Mouse (Mus musculus) stomach, postnatal 0 days (tissue): ENCODE measurements at regions not wholly inside any gene's neighbourhood (a gene's known extent, or its start where the extent isn't known, plus 50 kb on each side); places are given as distances from the start of the nearest gene placed in this dataset.

Experiments used
- ATAC-seq: fragments of 200-750 bp; cut with Nextera tagmentation; 2 replicates; pipeline ENCODE4 v1.8.0; 2017; ENCODE audit not compliant: low FRiP score, low TSS enrichment
- DNase-seq: peaks from one replicate; pipeline ENCODE4 v3.0.0-alpha.2; 2016; ENCODE audit warnings: low spot score
- H3K27ac ChIP-seq: fragments of 300-500 bp; sonication (generic); replicated peaks from 2 replicates; pipeline ENCODE4 v1.5.1; 2014; ENCODE audit warnings: mild to moderate bottlenecking, control low read depth
- H3K27me3 ChIP-seq: fragments of 300-500 bp; sonication (generic); 2 replicates; pipeline ENCODE4 v1.6.1; 2014; ENCODE audit warnings: low read length; ENCODE audit not compliant: control insufficient read depth, insufficient read depth
- H3K36me3 ChIP-seq: fragments of 300-500 bp; sonication (generic); 2 replicates; pipeline ENCODE4 v1.6.1; 2014; ENCODE audit warnings: low read length, mixed read lengths; ENCODE audit not compliant: control insufficient read depth, insufficient read depth
- H3K4me1 ChIP-seq: fragments of 300-500 bp; sonication (generic); replicated peaks from 2 replicates; pipeline ENCODE4 v1.6.1; 2014; ENCODE audit warnings: antibody characterized with exemption; ENCODE audit not compliant: control insufficient read depth, insufficient read depth
- H3K4me2 ChIP-seq: fragments of 300-500 bp; sonication (generic); replicated peaks from 2 replicates; pipeline ENCODE4 v1.6.1; 2014; ENCODE audit warnings: low read depth, mild to moderate bottlenecking, control low read depth, moderate library complexity
- H3K4me3 ChIP-seq: fragments of 300-500 bp; sonication (generic); 2 replicates; pipeline ENCODE4 v1.5.1; 2014; ENCODE audit warnings: low read depth, low read length, control low read depth
- H3K9ac ChIP-seq: fragments of 300-500 bp; sonication (generic); 2 replicates; pipeline ENCODE4 v1.6.1; 2014; ENCODE audit warnings: mild to moderate bottlenecking, low read length, control low read depth, mixed read lengths
- H3K9me3 ChIP-seq: fragments of 300-500 bp; sonication (generic); 2 replicates; pipeline ENCODE4 v1.6.1; 2016; ENCODE audit warnings: low read length; ENCODE audit not compliant: control insufficient read depth
- CTCF ChIP-seq: IDR thresholded peaks from 2 replicates; pipeline ENCODE4 v1.5.1; 2016; ENCODE audit warnings: antibody characterized with exemption, low read depth, mild to moderate bottlenecking, moderate library complexity
- EP300 ChIP-seq: optimal IDR thresholded peaks from 2 replicates; pipeline ENCODE3; 2016; ENCODE audit warnings: antibody characterized with exemption
- WGBS: fragments of 180-500 bp; shearing (Covaris S2); extraction: QIAGEN DNeasy Blood & Tissue Kit; methylation state at CpG from one replicate; pipeline ENCODE4 v1.1.7; 2014; 5-methylcytosine and 5-hydroxymethylcytosine counted together

DNA sequence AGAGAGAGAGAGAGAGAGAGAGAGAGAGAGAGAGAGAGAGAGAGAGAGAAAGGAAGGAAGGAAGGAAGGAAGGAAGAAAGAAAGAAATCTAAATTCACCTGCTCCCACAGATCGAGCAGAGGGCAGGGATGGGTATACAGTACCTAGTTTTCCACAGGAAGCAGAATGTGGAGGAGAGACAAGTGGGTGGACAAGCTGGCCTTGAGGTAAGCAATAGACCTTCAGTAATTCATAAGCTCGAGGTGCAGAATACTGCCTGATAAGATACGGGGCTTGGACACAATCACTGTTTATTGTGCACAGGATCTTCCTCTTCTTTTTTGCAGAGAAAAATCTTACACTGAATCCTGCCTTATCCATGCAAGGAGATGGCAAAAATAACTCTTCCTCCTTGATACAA is 120.2 kb downstream of the Gm10260 start:
- H3K9ac ChIP-seq = no peak overlapping the region
- DNase-seq (no peak), ATAC-seq (no peak)
- TF ChIP-seq CTCF (no peak), EP300 (no peak)
- no peak overlapping the region for H3K27ac ChIP-seq
- H3K4me3 ChIP-seq = no peak overlapping the region
- H3K36me3 ChIP-seq = no peaks in the 10 kb centered on the region
- WGBS = 53% methylated on average over 3 of the region's 3 CpGs
- H3K4me1 ChIP-seq = no peaks in the 10 kb centered on the region
- H3K27me3 ChIP-seq = no peaks in the 10 kb centered on the region
- no peak overlapping the region for H3K4me2 ChIP-seq
- H3K9me3 ChIP-seq = no peaks in the 10 kb centered on the region

DNA sequence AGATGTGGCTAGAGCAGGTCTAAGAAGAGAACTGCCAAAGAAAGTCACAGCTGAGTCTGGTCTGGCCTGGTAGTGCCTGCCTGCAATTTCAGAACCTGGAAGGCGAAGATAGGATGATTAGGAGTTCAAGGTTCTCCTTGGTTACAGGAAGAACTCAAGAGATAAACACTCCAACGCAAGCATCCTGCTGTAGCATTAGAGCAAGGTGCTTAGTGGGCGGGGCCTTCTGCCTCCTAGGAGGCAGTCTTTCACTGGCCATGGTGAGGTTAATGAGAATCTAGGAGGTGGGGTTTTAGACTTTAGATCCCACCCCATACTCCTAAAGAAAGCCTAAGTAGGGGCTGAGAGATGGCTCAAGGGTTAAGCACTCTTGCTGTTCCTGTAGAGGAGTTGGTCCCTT is 120.8 kb downstream of the Gm10260 start:
- TF ChIP-seq CTCF (no peak), EP300 (no peak)
- ATAC-seq = no peak
- Histone ChIP-seq H3K36me3 (no peaks in the 10 kb centered on the region), H3K27me3 (no peaks in the 10 kb centered on the region), H3K4me1 (no peaks in the 10 kb centered on the region), H3K4me2 (no peak overlapping the region), H3K9ac (no peak overlapping the region), H3K27ac (no peak overlapping the region), H3K9me3 (no peaks in the 10 kb centered on the region), H3K4me3 (no peak overlapping the region)
- no peak for DNase-seq
- WGBS = 65% methylated on average over 3 of the region's 3 CpGs

DNA sequence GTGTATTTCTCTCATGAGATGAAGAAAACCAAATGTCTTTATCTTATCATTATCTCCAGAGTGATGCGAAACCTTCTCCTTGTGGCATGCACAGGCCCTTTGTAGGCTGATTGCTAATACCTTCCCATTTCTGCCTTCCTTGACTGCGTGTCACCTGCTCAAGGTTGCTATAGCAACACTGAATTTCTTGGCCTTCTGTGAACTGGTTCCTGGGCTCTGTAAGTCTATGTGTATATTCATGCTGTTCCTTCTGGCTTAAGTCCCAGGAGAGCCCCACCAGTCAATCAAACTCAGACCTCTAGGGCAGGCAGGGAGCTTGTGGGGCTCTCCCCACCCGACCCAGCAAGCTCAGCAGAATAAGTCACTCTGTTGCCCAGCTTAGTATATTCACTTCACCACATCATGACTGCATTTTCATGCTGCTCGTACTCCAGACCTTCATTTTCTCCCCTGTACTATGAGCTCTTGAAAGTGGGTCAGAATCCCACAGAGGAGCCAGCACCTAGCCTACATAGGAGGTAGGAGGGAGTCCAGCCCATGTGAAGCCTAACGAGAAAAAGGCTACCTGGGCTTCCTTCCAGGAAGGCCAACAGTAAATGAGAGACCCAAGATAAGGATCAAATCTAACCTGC is 121.9 kb downstream of the Gm10260 start:
- WGBS = 59% methylated on average over 5 of the region's 5 CpGs
- no peak overlapping the region for H3K27ac ChIP-seq
- no peaks in the 10 kb centered on the region for H3K4me1 ChIP-seq
- H3K9ac ChIP-seq = no peak overlapping the region
- DNase-seq = peak; percentile 11
- ATAC-seq = peak; percentile 38; the same call in 1 of the 2 replicates
- no peak overlapping the region for H3K4me3 ChIP-seq
- no peaks in the 10 kb centered on the region for H3K9me3 ChIP-seq
- H3K36me3 ChIP-seq = no peaks in the 10 kb centered on the region
- H3K4me2 ChIP-seq = no peak overlapping the region
- no peaks in the 10 kb centered on the region for H3K27me3 ChIP-seq
- no peak for TF ChIP-seq EP300
- no peak for TF ChIP-seq CTCF

DNA sequence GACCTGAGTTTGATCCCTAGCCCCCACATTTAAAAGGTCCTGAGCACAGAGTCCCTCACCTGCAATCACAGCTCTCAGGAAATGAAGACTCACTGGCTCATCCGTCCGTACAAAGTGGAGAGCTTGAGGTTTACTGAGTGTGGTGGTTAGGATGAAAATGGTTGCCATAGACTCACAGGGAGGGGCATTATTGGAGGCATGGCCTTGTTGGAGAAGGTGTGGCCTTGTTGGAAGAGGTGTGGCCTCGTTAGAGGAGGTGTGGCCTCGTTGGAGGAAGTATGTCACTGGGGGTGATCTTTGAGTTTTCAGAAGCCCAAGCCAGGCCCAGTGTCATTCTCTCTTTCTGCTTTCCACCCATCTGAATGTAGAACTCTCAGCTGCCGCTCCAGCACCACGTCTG is 122.9 kb downstream of the Gm10260 start:
- 89% methylated on average over 6 of the region's 6 CpGs for WGBS
- TF ChIP-seq EP300 (no peak), CTCF (no peak)
- H3K4me3 ChIP-seq = no peak overlapping the region
- H3K9me3 ChIP-seq = no peaks in the 10 kb centered on the region
- ATAC-seq (no peak), DNase-seq (no peak)
- H3K36me3 ChIP-seq = no peaks in the 10 kb centered on the region
- no peak overlapping the region for H3K4me2 ChIP-seq
- H3K27ac ChIP-seq = no peak overlapping the region
- no peak overlapping the region for H3K9ac ChIP-seq
- H3K4me1 ChIP-seq = no peaks in the 10 kb centered on the region
- H3K27me3 ChIP-seq = no peaks in the 10 kb centered on the region

DNA sequence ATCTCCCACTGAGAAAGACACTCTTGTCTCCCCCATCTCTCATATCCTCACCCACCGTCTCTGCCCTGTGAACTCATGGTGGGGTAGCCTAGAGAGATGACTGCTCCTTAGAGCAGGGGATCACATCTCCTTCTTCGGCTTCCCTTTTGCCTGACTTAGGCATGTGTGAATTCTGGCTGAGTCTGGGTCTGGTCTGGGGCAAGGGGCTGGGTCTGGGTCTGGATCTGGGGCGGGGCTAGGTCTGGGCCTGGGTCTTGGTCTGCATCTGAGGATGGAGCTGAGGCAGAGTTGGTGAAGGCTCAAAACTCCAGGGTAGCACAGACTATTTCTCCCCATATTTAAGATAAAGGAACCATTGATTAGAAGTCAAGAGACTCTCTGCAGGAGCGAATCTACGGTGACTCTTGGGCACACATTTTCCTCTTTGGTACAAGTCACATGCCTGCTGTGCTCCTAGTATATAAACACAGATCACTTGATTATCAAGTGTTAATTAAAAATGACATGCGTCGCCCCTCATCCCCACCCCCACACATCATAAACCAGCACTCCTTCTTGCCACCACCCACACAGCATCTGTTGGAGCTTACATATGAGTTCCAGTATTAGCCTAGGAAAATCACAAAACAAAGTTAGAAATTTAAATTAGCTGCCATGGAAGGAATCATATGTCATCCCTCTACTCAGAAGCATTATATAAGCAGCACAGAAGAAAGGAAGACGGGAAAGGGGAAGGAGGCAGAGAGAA is 126.2 kb downstream of the Gm10260 start:
- DNase-seq = no peak
- 79% methylated on average over 8 of the region's 8 CpGs for WGBS
- H3K27me3 ChIP-seq = no peaks in the 10 kb centered on the region

DNA sequence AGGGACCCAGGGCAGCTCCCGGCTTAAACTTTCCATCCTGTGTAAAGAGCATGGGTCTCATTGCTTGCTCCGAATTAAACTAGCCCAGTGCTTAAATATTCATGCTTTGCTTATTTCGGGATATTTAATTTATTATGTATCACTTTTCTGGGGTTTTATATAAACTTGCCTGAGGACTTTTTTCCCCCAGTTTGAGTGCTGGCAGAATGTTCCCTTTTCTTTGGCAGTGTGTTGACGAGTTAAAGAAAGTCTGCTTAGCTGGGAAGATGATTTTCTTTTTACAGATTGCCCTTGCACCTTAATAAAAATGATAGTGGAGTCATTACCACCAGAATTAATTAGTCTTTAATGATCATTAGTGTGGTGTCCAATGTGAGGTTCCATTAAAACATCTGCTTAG is 126.9 kb downstream of the Gm10260 start:
- no peak overlapping the region for H3K27ac ChIP-seq
- no peaks in the 10 kb centered on the region for H3K9me3 ChIP-seq
- no peaks in the 10 kb centered on the region for H3K36me3 ChIP-seq
- no peaks in the 10 kb centered on the region for H3K4me1 ChIP-seq
- H3K27me3 ChIP-seq = no peaks in the 10 kb centered on the region
- TF ChIP-seq EP300 (no peak), CTCF (no peak)
- no peak for DNase-seq
- H3K4me2 ChIP-seq = no peak overlapping the region
- no peak overlapping the region for H3K9ac ChIP-seq
- H3K4me3 ChIP-seq = no peak overlapping the region
- 53% methylated on average over 4 of the region's 4 CpGs for WGBS
- no peak for ATAC-seq

More for the DNA sequence above, 126.2 kb downstream of the Gm10260 start:
- no peak overlapping the region for H3K4me2 ChIP-seq
- no peaks in the 10 kb centered on the region for H3K36me3 ChIP-seq
- no peak overlapping the region for H3K4me3 ChIP-seq
- TF ChIP-seq EP300 (no peak), CTCF (no peak)
- H3K27ac ChIP-seq = no peak overlapping the region
- no peak for ATAC-seq
- no peaks in the 10 kb centered on the region for H3K9me3 ChIP-seq
- H3K9ac ChIP-seq = no peak overlapping the region
- no peaks in the 10 kb centered on the region for H3K4me1 ChIP-seq
